Mouse (Mus musculus) v-Abl transformed pro-B cells (cell line): ENCODE data around the gene Gm5141.
"Not testable (repeated sequence)": the region's sequence is repeated elsewhere in the genome, so short reads cannot be mapped to it uniquely, and the experiment has no call there.

ENCODE experiments used
- in situ Hi-C, 2 experiments: fragments of 400-800 bp; cut with MboI; formaldehyde crosslinking; loops; one replicate each; pipeline ENCODE4 v1.15.1; 2025; ENCODE audit not compliant: unreplicated experiment in 2 of 2

Gene Gm5141

DNA sequence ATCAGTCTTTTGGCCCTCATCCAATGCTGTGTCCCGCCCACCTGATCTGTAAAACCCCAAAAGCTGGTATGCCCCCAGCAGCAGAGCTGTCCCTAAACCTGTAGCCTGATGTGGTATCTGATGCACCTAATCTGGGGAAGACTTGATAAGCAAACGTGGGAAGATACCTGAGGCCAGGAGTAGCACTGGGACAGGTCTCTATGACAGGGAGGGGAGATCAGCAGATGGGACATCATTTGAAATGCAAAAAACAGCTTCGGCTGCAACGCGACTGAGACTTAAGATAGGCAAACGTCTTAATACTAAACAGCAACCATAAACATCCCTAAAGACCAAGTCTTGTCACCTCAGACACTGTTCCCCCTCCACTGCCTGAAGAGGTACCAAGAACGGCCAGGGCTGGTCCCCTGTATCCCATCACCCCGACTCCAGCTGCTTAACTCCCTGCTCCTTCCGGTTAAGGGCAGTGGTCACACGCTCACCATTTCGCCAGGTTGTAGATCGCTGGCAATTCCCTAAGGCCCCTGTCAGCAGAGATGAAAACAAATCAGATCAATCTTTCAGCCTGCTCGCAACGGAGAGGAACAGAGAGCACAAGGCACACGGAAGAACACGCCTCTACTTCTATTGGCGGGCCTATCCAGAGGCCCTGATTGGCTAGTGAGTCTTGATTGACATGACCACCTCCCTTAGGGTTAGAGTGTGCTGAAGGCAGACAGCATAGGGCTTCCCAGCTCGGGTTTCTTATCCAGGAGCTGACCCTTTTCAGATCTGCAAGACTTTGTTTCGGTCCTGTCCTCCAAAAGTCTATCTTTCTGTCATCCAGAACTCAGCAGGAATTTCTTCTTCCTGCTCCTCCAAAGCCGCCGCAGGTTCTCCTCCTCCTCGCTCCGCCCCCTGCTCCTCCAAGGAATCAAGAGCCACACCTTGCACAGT, at the start of gene Gm5141:
Gene Gm5141, minus strand, starts transcription at position 610 of the 936 bp plus-strand sequence.
- in situ Hi-C loops, result not testable (repeated sequence)

DNA sequence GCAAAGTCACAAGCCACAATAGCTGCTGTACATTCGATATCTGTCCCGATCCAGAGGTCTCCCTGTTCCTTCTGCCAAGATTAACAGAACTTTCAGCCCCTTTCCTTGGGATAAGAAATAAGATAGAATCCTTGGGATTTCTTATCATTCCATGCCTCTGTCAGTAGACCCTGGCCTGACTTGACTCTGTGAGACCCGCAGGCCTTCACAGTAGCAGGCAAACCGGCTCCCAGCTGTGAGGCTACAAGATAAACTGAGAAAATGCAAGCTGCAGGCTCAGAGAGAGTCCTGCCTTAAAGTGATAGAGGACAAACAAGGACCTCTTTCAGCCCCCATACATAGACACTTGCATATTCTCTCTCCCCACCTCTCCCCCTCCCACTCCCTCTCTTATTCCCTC, 47.7 kb upstream of the Gm5141 start:
- in situ Hi-C loops, result no loop called here

DNA sequence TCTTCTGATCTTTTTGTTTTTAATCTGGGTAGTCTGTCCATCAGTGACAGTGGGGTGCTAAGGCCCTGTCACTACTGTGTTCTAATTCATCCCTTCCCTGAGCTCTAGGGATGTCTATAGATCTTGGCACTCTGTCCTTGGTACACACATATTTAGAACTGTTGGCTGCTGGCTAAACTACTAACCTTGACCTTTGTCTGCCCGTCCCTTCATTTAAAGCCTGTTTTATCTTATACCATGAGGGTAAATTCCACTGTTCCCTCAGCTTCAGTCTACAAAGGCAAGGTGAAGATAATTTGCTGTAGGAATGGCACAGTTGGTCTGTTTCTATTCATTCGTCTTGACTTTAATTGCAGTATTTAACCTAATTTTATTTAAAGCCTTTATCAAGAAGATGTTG, 46.6 kb upstream of the Gm5141 start:
- in situ Hi-C loops, result no loop called here

GRCm38 (mm10) chr13:62815705-62816104, 30.1 kb upstream of the Gm5141 start:
- in situ Hi-C loops, result not testable (repeated sequence)

DNA sequence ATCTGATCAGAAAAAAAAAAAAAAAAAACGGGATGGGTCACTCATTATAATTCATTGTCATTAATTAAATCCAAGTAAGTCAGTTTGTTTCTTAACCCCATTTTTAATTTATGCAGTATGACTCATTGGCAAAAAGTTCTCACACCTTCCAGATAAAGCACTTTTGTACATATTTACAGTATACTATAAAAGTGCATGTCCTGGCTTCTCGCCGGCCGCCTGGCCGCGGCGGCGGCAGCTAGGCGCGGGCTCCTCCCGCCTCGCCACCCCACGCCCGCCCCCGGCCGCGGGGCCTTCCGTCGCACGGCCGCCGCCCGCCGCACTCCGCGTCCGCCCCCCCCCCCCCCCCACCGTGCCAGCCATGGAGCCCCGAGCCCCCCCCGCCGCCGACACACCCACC, 27.1 kb upstream of the Gm5141 start:
- in situ Hi-C loops, result no loop called here

DNA sequence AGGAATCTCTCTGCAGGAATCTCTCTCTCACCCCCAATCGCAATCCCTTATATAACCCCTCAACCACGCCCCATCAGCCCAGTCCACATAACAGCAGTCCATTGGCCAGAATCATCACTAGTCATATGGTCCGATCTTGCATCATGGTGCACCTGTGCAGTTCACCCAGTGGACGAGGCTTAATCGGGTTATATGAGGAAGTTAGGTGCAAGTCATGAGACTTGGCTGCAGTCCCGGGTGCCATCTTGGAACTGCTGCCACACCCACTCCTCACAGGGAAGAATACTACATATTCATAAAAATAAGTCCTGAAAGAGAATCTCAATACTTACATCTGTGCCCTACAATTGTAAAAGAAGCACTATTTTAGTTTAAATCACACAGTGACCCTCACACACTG, 22.4 kb upstream of the Gm5141 start:
- in situ Hi-C loops, result not testable (repeated sequence)

DNA sequence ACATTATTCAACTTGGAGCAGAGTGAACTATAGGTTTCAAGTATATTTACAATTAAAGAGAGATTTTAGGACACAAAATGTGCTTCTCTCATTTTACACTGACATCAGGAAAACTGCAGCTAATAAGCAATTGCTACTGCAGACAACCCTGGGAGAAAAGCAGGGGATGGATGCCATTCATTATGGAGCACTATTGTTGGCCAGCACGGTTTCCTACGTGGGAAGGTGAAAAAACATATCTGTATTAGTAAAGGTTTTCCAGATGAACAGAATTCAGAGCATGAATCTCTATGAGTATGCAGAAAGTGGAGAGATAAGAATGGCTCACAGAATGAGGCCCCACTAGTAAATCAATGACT, 506 bp upstream of the Gm5141 start:
- in situ Hi-C loops, result not testable (repeated sequence)

GRCm38 (mm10) chr13:62763806-62764205, 21.8 kb downstream of the Gm5141 start:
- in situ Hi-C loops, result loop anchor here (10.0 kb wide), 3 partner anchors 91 to 591 kb away; partner anchors contain the start of gene Fbp2 (in 1 of the 2)

DNA sequence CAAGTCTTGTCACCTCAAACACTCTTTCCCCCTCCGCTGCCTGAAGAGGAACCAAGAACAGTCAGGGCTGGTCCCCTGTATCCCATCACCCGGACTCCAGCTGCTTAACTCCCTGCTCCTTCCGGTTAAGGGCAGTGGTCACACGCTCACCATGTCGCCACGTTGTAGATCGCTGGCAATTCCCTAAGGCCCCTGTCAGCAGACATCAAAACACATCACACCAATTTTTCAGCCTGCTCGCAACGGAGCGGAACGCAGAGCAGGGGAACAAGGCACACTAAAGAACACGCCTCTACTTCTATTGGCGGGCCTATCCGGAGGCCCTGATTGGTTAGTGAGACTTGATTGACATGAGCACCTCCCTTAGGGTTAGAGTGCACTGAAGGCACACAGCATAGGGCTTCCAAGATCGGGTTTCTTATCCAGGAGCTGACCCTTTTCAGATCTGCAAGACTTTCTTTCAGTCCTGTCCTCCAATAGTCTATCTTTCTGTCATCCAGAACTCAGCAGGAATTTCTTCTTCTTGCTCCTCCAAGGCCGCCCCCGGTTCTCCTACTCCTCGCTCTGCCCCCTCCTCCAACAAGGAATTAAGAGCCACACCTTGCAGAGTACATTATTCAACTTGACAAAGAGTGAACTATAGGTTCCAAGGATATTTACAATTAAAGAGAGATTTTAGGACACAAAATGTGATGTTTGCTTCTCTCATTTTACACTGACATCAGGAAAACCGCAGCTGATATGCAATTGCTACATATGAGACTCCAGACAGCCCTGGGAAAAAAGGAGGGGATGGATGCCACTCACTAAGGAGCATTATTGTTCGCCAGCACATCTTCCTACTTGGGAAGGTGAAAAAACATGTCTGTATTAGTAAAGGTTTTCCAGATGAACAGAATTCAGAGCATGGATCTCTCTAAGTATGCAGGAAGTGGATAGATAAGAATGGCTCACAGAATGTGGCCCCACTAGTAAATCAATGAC, 24.9 kb downstream of the Gm5141 start, which contains the start of gene Platr25:
Gene Platr25, minus strand, starts transcription at position 278 of the 984 bp plus-strand sequence.
- in situ Hi-C loops, result loop anchor here (10.0 kb wide), 3 partner anchors 94 to 594 kb away; partner anchors contain the start of gene Fbp2 (in 1 of the 2)

DNA sequence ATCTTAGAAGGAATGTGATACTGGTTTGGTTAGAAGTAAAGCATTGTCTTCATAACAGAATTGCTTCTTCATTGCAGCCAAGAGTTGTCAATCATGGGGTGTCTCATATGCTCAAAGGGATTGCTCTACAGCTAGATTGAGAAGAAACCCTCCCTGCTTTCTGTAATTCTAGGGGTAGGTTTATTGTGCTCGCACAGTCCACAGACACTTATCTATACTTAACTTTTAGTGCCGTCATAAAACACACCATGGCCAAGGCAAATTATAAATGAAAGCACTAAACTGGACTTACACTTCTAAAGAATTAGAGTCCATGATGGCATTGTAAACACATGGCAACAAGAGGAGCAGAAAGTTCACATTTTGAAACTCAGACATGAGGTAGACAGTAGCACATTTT, 52.3 kb downstream of the Gm5141 start:
- in situ Hi-C loops, result no loop called here
